Mouse (Mus musculus) lung, adult 2 months (tissue): ENCODE results near the gene Gm1113.

Source experiments
- CTCF ChIP-seq: fragments of 200-500 bp; IDR thresholded peaks from 2 replicates; pipeline ENCODE4 v1.5.1; 2011; ENCODE audit warnings: mild to moderate bottlenecking, low read length, control low read depth; ENCODE audit not compliant: insufficient read depth
- POLR2A ChIP-seq: fragments of 200-500 bp; IDR thresholded peaks from 2 replicates; pipeline ENCODE4 v1.6.1; 2011; ENCODE audit warnings: low read depth, mild to moderate bottlenecking, control low read depth, low read length, borderline replicate concordance; ENCODE audit errors: extremely low read depth

DNA sequence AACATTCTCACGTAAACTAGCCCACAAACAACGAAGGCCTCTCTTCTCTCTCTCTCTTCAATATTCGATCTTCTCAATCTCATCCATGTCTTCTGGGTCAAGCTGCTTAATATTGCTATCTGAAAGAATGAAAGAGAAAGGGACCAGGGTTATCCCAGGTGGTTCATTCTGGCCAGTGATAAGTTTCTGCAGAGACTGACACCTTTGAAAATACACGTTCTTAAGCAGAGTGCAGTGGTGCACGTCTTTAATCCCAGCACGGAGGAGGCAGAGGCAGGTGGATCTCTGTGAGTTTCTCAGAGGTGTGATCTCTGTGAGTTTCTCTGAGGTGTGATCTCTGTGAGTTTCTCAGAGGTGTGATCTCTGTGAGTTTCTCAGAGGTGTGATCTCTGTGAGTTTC lies 23.9 kb upstream of the Gm1113 start:
- TF ChIP-seq CTCF (no peak), POLR2A (no peak)
